Mouse (Mus musculus) forebrain, embryonic 15.5 days (tissue): Measurements from ENCODE around the gene Neto2. TPM values are rescaled to one million over a fixed set of nuclear protein-coding genes. Genes with fewer than 3 reads are reported as not detected.

Experiments
- ATAC-seq: fragments of 200-750 bp; cut with Nextera tagmentation; replicated peaks from 2 replicates; pipeline ENCODE4 v1.8.0; 2017; ENCODE audit warnings: mild to moderate bottlenecking, moderate TSS enrichment, moderate library complexity
- H3K27ac ChIP-seq: fragments of 300-500 bp; sonication (generic); replicated peaks from 2 replicates; pipeline ENCODE4 v1.5.1; 2015; ENCODE audit warnings: mild to moderate bottlenecking, inconsistent platforms
- H3K27me3 ChIP-seq: fragments of 300-500 bp; sonication (generic); 2 replicates; pipeline ENCODE4 v1.6.1; 2015; ENCODE audit warnings: inconsistent platforms
- H3K36me3 ChIP-seq: fragments of 300-500 bp; sonication (generic); 2 replicates; pipeline ENCODE4 v1.6.1; 2015; ENCODE audit warnings: mild to moderate bottlenecking, inconsistent platforms
- H3K4me1 ChIP-seq: fragments of 300-500 bp; sonication (generic); 2 replicates; pipeline ENCODE4 v1.6.1; 2015; ENCODE audit warnings: inconsistent platforms
- H3K4me2 ChIP-seq: fragments of 300-500 bp; sonication (generic); replicated peaks from 2 replicates; pipeline ENCODE4 v1.6.1; 2015; ENCODE audit warnings: mild to moderate bottlenecking, inconsistent platforms
- H3K4me3 ChIP-seq: fragments of 300-500 bp; sonication (generic); 2 replicates; pipeline ENCODE4 v1.5.1; 2015; ENCODE audit warnings: mild to moderate bottlenecking, inconsistent platforms
- H3K9ac ChIP-seq: fragments of 300-500 bp; sonication (generic); replicated peaks from 2 replicates; pipeline ENCODE4 v1.6.1; 2015; ENCODE audit warnings: mild to moderate bottlenecking, inconsistent platforms
- H3K9me3 ChIP-seq: fragments of 300-500 bp; sonication (generic); 2 replicates; pipeline ENCODE4 v1.6.1; 2016; ENCODE audit warnings: inconsistent platforms
- WGBS: fragments of 180-500 bp; shearing (Covaris S2); methylation state at CpG from one replicate; pipeline ENCODE4 v1.1.7; 2015; ENCODE audit warnings: mixed read lengths; 5-methylcytosine and 5-hydroxymethylcytosine counted together
- polyA plus RNA-seq: library from polyadenylated mRNA; unstranded; fragments of >200 nt; fragmentation: Nextera tagmentation; extraction: Ambion mirVana; gene quantifications from 2 replicates; pipeline ENCODE4 v1.2.1, GENCODE M21; 2015

Neto2 gene
- polyA plus RNA-seq = 63.1 and 72.4 TPM in 2 replicates

DNA sequence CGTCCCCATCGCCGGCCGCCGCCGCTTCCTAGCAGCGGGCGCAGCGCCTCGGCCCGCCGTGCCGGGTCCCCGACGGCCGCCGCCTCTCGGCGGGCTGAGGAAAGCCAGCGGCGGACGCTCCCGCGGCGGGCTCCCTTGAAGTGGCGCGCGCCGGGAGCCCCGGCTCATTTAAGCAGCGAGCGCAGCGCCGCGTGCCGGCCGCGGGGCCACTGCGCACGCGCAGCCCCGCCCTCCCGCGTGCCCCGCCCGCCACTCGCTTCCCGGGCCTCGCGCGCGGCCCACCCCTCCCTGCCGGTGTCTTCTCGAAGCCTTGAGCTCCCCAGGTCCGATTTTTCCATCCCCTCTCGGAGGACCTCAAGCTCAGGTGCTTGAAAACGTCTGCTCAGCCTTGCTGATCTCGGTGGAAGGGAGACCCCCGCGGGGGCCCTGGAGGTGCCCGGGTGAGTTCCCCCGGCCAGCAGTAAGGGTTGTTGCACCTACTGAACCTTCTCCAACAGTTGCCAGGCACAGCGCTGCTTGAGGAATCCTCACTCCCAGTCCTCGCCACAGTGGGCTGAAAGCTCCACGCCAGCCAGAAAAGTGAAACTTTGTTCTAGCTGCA lies at the start of gene Neto2:
Gene Neto2, minus strand, starts transcription at position 174 of the 601 bp plus-strand sequence.
- no peaks in the 10 kb centered on the region for H3K9me3 ChIP-seq
- peak within 1 kb of the TSS; percentile 87 for H3K4me3 ChIP-seq
- peak within 1 kb of the TSS; percentile 69 for H3K4me2 ChIP-seq
- 4% methylated on average over 51 of the region's 65 CpGs for WGBS
- peaks cover 18% of the 10 kb centered on the region for H3K4me1 ChIP-seq
- peak; percentile 93 for ATAC-seq
- H3K27me3 ChIP-seq = no peaks in the 10 kb centered on the region
- peak within 1 kb of the TSS; percentile 99 for H3K27ac ChIP-seq
- no peaks in the 10 kb centered on the region for H3K36me3 ChIP-seq
- H3K9ac ChIP-seq = peak within 1 kb of the TSS; percentile 98

GRCm38 (mm10) chr8:85745053-85745452 lies 44.3 kb upstream of the Neto2 start:
- Histone ChIP-seq H3K9ac (no peak overlapping the region), H3K27ac (no peak overlapping the region), H3K4me2 (no peak overlapping the region), H3K4me3 (no peak overlapping the region), H3K4me1 (no peaks in the 10 kb centered on the region), H3K9me3 (no peaks in the 10 kb centered on the region), H3K27me3 (no peaks in the 10 kb centered on the region), H3K36me3 (no peaks in the 10 kb centered on the region)
- WGBS = 89% methylated on average over 2 of the region's 2 CpGs
- ATAC-seq = no peak

GRCm38 (mm10) chr8:85730545-85730944 lies 29.8 kb upstream of the Neto2 start:
- ATAC-seq = no peak
- Histone ChIP-seq H3K9ac (no peak overlapping the region), H3K4me2 (no peak overlapping the region), H3K4me3 (no peak overlapping the region), H3K27me3 (no peaks in the 10 kb centered on the region), H3K4me1 (no peaks in the 10 kb centered on the region), H3K27ac (no peak overlapping the region), H3K36me3 (peaks cover 5% of the 10 kb centered on the region), H3K9me3 (no peaks in the 10 kb centered on the region)
- WGBS = 88% methylated on average over 3 of the region's 3 CpGs

- Histone ChIP-seq H3K4me1 (no peaks in the 10 kb centered on the region), H3K9me3 (no peaks in the 10 kb centered on the region), H3K27ac (no peak overlapping the region), H3K4me3 (no peak overlapping the region), H3K27me3 (no peaks in the 10 kb centered on the region), H3K36me3 (peaks cover 9% of the 10 kb centered on the region), H3K9ac (no peak overlapping the region), H3K4me2 (no peak overlapping the region)
- ATAC-seq = no peak
- 91% methylated on average over 5 of the region's 5 CpGs for WGBS
Measured at GRCm38 (mm10) chr8:85717271-85717670, 16.5 kb upstream of the Neto2 start.

DNA sequence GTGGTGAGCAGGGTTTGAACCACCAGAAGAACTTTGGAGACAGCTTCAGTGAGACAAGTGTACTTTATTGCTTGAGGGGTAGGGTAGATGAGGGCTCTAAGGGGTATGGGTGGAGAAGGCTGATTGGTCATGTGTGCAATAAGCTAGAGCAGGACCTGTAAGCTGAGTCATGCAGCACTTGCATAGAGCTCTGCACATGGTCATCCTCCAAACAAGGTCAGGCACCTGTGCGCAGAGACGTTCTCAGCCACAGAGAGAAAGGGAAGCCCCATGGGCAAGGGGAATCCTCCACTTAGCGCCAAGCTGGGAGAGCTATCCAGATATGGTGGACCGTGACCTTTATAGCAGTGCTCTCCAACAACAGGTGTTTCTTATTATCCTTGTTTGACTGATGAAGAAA lies 16.0 kb upstream of the Neto2 start:
- no peaks in the 10 kb centered on the region for H3K4me1 ChIP-seq
- no peak overlapping the region for H3K4me3 ChIP-seq
- H3K9ac ChIP-seq = no peak overlapping the region
- H3K4me2 ChIP-seq = no peak overlapping the region
- WGBS = over 99% methylated on average over 4 of the region's 4 CpGs
- no peaks in the 10 kb centered on the region for H3K27me3 ChIP-seq
- H3K36me3 ChIP-seq = peaks cover 6% of the 10 kb centered on the region
- ATAC-seq = no peak
- H3K9me3 ChIP-seq = no peaks in the 10 kb centered on the region
- H3K27ac ChIP-seq = no peak overlapping the region

- H3K4me1 ChIP-seq = no peaks in the 10 kb centered on the region
- H3K4me3 ChIP-seq = no peak overlapping the region
- H3K9me3 ChIP-seq = no peaks in the 10 kb centered on the region
- no peaks in the 10 kb centered on the region for H3K27me3 ChIP-seq
- no peak overlapping the region for H3K9ac ChIP-seq
- no peak overlapping the region for H3K27ac ChIP-seq
- H3K36me3 ChIP-seq = no peaks in the 10 kb centered on the region
- no peak overlapping the region for H3K4me2 ChIP-seq
- ATAC-seq = no peak
- WGBS = 78% methylated on average over 2 of the region's 2 CpGs
Measured at GRCm38 (mm10) chr8:85706988-85707387, 6.3 kb upstream of the Neto2 start.

- no peaks in the 10 kb centered on the region for H3K9me3 ChIP-seq
- WGBS = under 1% methylated on average over 65 of the region's 84 CpGs
Measured at GRCm38 (mm10) chr8:85700101-85700750, 498 bp downstream of the Neto2 start.

GRCm38 (mm10) chr8:85699051-85699450 lies 1.7 kb downstream of the Neto2 start:
- Histone ChIP-seq H3K27ac (no peak overlapping the region), H3K36me3 (no peaks in the 10 kb centered on the region), H3K27me3 (no peaks in the 10 kb centered on the region), H3K4me1 (peaks cover 18% of the 10 kb centered on the region), H3K9ac (0 out of 2 replicates have a peak overlapping the region, but pooled peaks have one; percentile 19), H3K9me3 (no peaks in the 10 kb centered on the region), H3K4me3 (peak overlapping the region; percentile 40), H3K4me2 (peak overlapping the region; percentile 47)
- WGBS = 0% methylated on average over 6 of the region's 6 CpGs
- peak; percentile 21 for ATAC-seq

More at GRCm38 (mm10) chr8:85700101-85700750, 498 bp downstream of the Neto2 start:
- Histone ChIP-seq H3K9ac (peak overlapping the region; percentile 98), H3K27me3 (no peaks in the 10 kb centered on the region), H3K4me3 (peak overlapping the region; percentile 87), H3K36me3 (no peaks in the 10 kb centered on the region), H3K27ac (peak overlapping the region; percentile 99), H3K4me2 (peak overlapping the region; percentile 69), H3K4me1 (peaks cover 18% of the 10 kb centered on the region)
- ATAC-seq = peak; percentile 98

DNA sequence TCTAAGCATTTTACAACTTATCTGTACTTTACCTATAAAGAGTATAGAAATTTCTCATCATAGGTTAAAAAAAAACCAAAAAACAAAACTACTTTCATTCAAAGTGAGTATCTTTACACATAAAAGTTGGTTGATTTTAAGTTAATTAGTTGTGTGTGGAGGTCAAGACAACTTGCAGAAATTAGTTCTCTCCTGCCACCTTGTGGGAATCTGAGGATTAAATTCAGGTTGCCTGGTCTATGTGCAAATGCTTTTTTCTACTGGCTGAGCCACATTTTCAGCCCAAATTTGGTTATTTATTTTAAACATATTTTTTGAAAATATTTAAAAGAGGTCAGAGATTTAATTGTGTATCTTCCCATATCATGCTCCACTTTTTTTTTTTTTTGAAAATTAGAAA lies 35.6 kb downstream of the Neto2 start:
- Histone ChIP-seq H3K4me1 (no peaks in the 10 kb centered on the region), H3K36me3 (peaks cover 24% of the 10 kb centered on the region), H3K9me3 (no peaks in the 10 kb centered on the region), H3K4me3 (no peak overlapping the region), H3K27me3 (no peaks in the 10 kb centered on the region), H3K27ac (no peak overlapping the region), H3K9ac (no peak overlapping the region), H3K4me2 (no peak overlapping the region)
- ATAC-seq = no peak

DNA sequence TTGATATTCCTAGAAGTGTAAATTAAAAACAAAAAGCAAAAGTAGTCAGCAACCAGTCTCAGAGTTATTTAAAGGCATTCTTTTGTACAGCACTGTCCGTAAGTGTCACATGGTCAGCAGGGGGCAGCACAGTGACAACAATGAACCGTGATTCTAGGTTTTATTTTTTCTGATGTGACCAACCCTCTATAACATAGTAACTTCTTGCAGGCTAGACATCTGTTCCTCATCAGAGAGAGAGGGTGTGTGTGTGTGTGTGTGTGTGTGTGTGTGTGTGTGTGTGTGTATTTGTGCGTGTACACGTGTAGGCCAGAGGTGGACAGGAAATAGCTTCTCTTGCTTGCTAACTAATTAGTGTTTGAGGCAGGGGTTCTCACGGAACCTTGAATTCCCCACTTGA lies 38.7 kb downstream of the Neto2 start:
- Histone ChIP-seq H3K9me3 (no peaks in the 10 kb centered on the region), H3K4me2 (no peak overlapping the region), H3K36me3 (peaks cover 16% of the 10 kb centered on the region; the same call in 1 of the 2 replicates), H3K4me3 (no peak overlapping the region), H3K27ac (no peak overlapping the region), H3K9ac (no peak overlapping the region), H3K4me1 (no peaks in the 10 kb centered on the region), H3K27me3 (no peaks in the 10 kb centered on the region)
- ATAC-seq = no peak
- WGBS = 69% methylated on average over 5 of the region's 5 CpGs

DNA sequence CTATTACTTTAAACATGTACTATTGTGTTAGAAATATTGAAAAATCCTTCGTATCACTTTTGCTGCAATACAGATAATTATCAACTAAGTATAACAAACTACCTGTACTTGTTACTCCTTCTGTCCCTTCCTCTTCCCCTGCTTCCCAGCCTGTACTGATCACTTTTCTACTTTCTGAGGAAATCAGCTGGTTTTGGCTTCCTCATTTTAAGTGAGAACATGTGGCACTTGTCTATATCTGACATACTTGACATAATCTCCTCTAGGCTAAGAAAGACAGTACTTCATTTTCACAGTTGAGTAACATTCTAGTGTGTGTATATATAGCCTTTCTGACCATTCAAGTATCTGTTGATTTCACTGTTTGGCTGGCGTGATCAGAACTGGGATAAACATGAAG lies 49.5 kb downstream of the Neto2 start:
- ATAC-seq = no peak
- 81% methylated on average over 2 of the region's 2 CpGs for WGBS

DNA sequence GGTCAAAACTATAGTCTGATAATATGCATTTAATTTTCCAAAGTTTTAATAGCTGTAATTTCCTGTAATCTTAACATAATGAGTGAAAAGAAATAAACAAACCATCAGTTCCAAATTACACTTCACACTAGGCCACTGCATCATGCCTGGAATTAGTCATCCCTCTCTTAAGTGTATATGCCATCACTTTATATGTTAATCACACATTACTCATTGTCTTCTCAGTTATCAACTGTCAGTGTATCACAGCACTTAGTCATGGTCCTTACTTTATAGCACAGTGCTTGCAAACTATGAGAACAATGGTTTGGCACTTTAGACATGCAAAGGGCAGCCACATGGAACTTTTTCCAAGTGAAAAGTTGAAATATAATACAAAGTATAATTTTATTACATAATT lies 52.2 kb downstream of the Neto2 start:
- Histone ChIP-seq H3K9me3 (no peaks in the 10 kb centered on the region), H3K27me3 (no peaks in the 10 kb centered on the region), H3K36me3 (peaks cover 34% of the 10 kb centered on the region), H3K4me1 (no peaks in the 10 kb centered on the region), H3K9ac (no peak overlapping the region), H3K27ac (no peak overlapping the region), H3K4me3 (no peak overlapping the region), H3K4me2 (no peak overlapping the region)
- ATAC-seq = no peak

More for the DNA sequence above, 49.5 kb downstream of the Neto2 start:
- no peak overlapping the region for H3K4me3 ChIP-seq
- no peak overlapping the region for H3K9ac ChIP-seq
- no peaks in the 10 kb centered on the region for H3K27me3 ChIP-seq
- H3K4me1 ChIP-seq = no peaks in the 10 kb centered on the region
- H3K27ac ChIP-seq = no peak overlapping the region
- no peak overlapping the region for H3K4me2 ChIP-seq
- H3K36me3 ChIP-seq = peaks cover 26% of the 10 kb centered on the region
- no peaks in the 10 kb centered on the region for H3K9me3 ChIP-seq
